Mouse (Mus musculus) erythroblast, embryonic 14.5 days (primary cell): Measurements from ENCODE around the gene Fah.

ENCODE experiments used
- GATA1 ChIP-seq: IDR thresholded peaks from 2 replicates; pipeline ENCODE4 v1.6.1; 2012; ENCODE audit warnings: low read length, inconsistent platforms, mixed read lengths
- TAL1 ChIP-seq: IDR thresholded peaks from 3 replicates; pipeline ENCODE4 v1.6.1; 2012; ENCODE audit warnings: low read length, inconsistent platforms, mixed read lengths

DNA sequence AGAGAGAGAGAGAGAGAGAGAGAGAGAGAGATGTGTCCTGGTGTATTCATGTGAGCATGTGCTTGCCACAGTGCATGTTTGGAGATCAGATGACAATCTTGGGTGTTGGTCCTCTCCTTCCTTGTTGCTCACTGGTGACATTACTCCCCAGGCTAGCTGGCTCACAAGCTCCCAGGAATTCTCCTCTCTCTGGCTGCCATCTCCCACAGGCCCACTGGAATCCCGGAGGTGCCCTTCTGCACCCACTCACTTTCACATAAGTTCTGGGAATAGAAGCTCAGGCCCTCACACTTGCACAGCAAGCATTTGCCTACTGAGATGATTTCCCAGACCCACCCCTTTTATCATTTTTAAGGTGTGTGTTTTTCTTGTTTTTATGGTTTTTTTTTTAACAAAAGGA is 26.8 kb downstream of the Fah start:
- TF ChIP-seq GATA1 (no peak), TAL1 (no peak)
